Mouse (Mus musculus): ENCODE measurements at regions not wholly inside any gene's neighbourhood (a gene's known extent, or its start where the extent isn't known, plus 50 kb on each side); places are given as distances from the start of the nearest gene placed in this dataset.

DNA sequence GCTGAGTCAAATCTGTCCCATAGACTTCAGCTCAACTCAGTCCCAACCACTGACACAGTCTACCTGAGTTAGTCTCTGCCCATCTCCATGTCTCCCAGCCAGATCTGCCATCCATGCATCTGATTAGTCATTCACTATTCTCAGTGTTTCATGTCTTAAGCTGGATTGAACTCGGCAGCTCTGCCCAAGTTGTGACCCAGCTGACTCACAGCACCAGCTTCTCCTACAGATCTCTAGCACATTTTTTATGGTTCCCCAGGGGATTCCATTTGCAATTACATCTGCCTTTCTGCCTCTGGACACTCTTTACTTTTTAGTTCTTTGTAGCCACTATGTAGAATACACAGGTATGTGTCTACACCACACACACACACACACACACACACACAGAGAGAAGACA is 385.7 kb downstream of the Pdgfc start:
- TF ChIP-seq CTCF (IDR thresholded peaks at IDR 0.05; ENCODE audit: borderline replicate concordance, insufficient read depth, low read length) (no peak), POLR2A (IDR thresholded peaks at IDR 0.05; ENCODE audit: low read depth, low read length) (no peak)
